Mouse (Mus musculus): Measurements from ENCODE around the gene Tcf15. TPM values are rescaled to one million over a fixed set of nuclear protein-coding genes. Genes with fewer than 3 reads are reported as not detected.

The Tcf15 gene
- total RNA-seq (2021) = 10 to 100 TPM; 26.7 to 32.1 TPM
- 21.2 and 25.9 TPM in 2 replicates for polyA plus RNA-seq (2012; rRNA removed)
- long read RNA-seq, transcript Tcf15-201 (2 exons, 980 nt) = major isoform, 42 of 45 reads
- long read RNA-seq, partial matches to known transcripts = 2 of 45 reads
- long read RNA-seq, other reads (novel, unspliced or antisense) = 1 of 45 reads

DNA sequence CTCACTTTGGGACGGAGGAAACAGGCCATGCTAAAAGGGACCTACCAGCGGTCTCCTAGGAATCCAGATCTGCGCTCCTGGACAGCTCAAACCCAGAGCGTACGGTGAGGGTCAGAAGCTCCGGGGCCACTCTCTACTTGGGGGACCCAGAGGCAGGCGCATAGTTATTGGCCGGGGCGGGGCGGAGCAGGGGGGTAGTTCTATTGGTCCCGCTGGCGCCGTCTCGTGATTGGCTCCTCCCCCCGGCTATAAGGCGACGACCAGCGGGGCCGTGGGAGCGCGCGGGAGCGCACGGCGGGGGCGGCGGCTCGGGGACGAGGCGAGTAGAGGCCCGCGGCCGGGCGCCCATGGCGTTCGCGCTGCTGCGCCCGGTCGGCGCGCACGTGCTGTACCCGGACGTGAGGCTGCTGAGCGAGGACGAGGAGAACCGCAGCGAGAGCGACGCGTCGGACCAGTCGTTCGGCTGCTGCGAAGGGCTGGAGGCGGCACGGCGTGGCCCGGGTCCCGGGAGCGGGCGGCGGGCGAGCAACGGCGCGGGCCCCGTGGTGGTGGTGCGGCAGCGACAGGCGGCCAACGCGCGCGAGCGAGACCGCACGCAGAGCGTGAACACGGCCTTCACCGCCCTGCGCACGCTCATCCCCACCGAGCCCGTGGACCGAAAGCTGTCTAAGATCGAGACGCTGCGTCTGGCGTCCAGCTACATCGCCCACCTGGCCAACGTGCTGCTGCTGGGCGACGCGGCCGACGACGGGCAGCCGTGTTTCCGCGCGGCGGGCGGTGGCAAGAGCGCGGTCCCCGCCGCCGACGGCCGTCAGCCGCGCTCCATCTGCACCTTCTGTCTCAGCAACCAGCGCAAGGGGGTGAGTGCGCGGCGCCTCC, at the start of gene Tcf15:
Gene Tcf15, plus strand, starts transcription at position 283 of the 879 bp plus-strand sequence.
- Histone ChIP-seq H3K4me3 (peak within 1 kb of the TSS; percentile 67), H3K79me2 (replicated peaks; ENCODE audit: control insufficient read depth, insufficient read depth, low read length) (peaks cover 6% of the 10 kb centered on the region), H3K27ac (peak within 1 kb of the TSS; percentile 88), H3K4me1 (ENCODE audit: control insufficient read depth, insufficient read depth, low read length) (no peaks in the 10 kb centered on the region), H3K36me3 (ENCODE audit: control insufficient read depth, insufficient read depth, low read length) (peaks cover under 1% of the 10 kb centered on the region; the same call in 1 of the 2 replicates), H3K27me3 (ENCODE audit: control insufficient read depth, insufficient read depth, low read length) (peaks cover 5% of the 10 kb centered on the region), H3K9ac (ENCODE audit: low read depth, low read length) (peak within 1 kb of the TSS; percentile 99)
- DNase-seq = peak; percentile 87 to 89
- peak; percentile 95 for TF ChIP-seq POLR2A (IDR thresholded peaks at IDR 0.05; ENCODE audit: insufficient read depth, low read depth, low read length)
- no peak for TF ChIP-seq CTCF (IDR thresholded peaks at IDR 0.05)
- no peak for TF ChIP-seq EP300 (IDR thresholded peaks at IDR 0.05; ENCODE audit: insufficient read depth, low read depth, low read length)
- intact Hi-C loops (cut with DNase I) = loop anchor here (2.0 kb wide), 3 partner anchors 31 to 53 kb away; no protein-coding TSS in a partner anchor
- WGBS = 1% methylated on average over 118 of the region's 118 CpGs

DNA sequence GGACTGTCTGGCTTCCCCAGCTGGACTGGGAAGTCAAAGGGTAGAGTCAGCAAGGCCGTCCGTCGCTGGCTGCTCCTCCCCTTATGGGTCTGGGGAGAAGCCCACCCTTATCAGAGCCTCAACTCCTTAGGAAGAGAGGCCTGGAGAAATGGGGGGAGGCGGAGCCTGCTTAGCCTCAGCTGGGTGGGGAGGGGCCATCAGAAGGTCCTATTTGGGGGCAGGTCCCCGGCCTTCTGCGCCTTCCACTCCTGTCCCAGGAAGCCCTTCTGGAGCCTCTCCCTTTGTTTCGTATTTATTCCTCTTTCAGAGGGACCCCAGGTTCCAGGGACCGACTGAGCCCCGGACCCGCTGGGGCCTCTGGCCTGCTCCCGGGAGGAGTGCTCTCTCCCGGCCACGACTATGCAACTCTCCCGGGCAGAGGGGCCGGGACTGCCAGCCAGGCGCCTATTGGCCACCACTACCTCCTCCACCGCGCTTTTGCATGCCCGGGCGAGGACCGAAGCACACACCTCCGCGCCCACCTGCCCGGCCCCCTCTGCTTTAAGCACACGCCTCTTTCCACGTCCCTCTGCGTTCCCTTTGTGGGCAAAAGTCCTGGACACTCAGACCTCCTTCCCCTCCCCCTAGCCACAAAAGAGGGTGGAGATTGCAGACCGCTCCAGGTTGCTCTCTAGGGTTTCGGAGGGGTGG, 48.4 kb upstream of the Tcf15 start:
- Histone ChIP-seq H3K4me1 (ENCODE audit: control insufficient read depth, insufficient read depth, low read length) (no peaks in the 10 kb centered on the region), H3K79me2 (replicated peaks; ENCODE audit: control insufficient read depth, insufficient read depth, low read length) (no peaks in the 10 kb centered on the region), H3K27me3 (ENCODE audit: control insufficient read depth, insufficient read depth, low read length) (peaks cover 16% of the 10 kb centered on the region), H3K27ac (no peak overlapping the region), H3K4me3 (no peak overlapping the region), H3K36me3 (ENCODE audit: control insufficient read depth, insufficient read depth, low read length) (no peaks in the 10 kb centered on the region), H3K9ac (ENCODE audit: low read depth, low read length) (no peak overlapping the region)
- TF ChIP-seq EP300 (IDR thresholded peaks at IDR 0.05; ENCODE audit: insufficient read depth, low read depth, low read length) (no peak), CTCF (IDR thresholded peaks at IDR 0.05) (no peak), POLR2A (IDR thresholded peaks at IDR 0.05; ENCODE audit: insufficient read depth, low read depth, low read length) (no peak)
- WGBS = 14% methylated on average over 29 of the region's 29 CpGs
- intact Hi-C loops (cut with DNase I) = no loop called here
- no peak for DNase-seq

DNA sequence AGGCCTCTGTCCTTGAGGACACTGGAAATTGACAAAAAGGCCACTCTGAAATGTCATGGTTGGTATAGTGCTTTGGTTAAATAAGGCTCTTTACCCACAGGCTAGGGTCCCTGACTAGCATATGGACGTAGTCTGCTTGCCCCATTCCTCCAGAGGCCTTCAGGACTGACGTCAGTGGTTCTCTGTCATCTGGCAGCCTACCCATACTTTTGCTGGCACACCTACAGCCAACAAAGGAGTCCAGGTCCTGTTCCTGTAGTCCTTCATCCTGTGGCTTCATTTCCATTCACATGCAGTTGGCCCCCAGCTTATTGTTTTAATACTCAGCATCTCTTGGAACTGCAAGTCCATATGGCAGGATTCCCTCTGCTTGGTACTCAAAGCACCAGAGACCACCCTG, 46.4 kb upstream of the Tcf15 start:
- no peaks in the 10 kb centered on the region for H3K36me3 ChIP-seq (ENCODE audit: control insufficient read depth, insufficient read depth, low read length)
- H3K27ac ChIP-seq = no peak overlapping the region
- no peaks in the 10 kb centered on the region for H3K4me1 ChIP-seq (ENCODE audit: control insufficient read depth, insufficient read depth, low read length)
- intact Hi-C loops (cut with DNase I) = no loop called here
- DNase-seq = no peak
- H3K27me3 ChIP-seq (ENCODE audit: control insufficient read depth, insufficient read depth, low read length) = peaks cover 16% of the 10 kb centered on the region
- no peak overlapping the region for H3K4me3 ChIP-seq
- no peaks in the 10 kb centered on the region for H3K79me2 ChIP-seq (replicated peaks; ENCODE audit: control insufficient read depth, insufficient read depth, low read length)
- 69% methylated on average over 2 of the region's 2 CpGs for WGBS
- no peak overlapping the region for H3K9ac ChIP-seq (ENCODE audit: low read depth, low read length)
- TF ChIP-seq EP300 (IDR thresholded peaks at IDR 0.05; ENCODE audit: insufficient read depth, low read depth, low read length) (no peak), CTCF (IDR thresholded peaks at IDR 0.05) (no peak), POLR2A (IDR thresholded peaks at IDR 0.05; ENCODE audit: insufficient read depth, low read depth, low read length) (no peak)

DNA sequence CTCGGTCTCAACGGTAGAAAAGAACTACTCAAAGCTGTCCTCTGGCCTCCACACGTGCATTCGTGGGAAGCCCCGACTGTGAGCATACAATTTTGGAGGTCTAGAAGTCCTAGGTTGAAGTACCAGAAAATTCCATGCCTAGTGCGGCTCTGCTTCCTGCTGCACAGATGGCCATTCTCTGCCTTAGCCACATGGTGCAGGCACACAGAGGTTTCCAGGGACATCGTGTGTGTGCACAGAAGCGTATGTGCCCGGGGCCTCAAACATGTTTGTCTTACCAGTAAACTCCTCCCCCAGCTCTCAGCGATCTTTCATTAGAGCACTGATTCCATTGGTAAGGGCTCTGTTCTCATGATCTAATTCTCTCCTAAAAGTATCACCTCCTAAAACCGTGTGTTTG, 45.4 kb upstream of the Tcf15 start:
- Histone ChIP-seq H3K36me3 (ENCODE audit: control insufficient read depth, insufficient read depth, low read length) (no peaks in the 10 kb centered on the region), H3K9ac (ENCODE audit: low read depth, low read length) (no peak overlapping the region), H3K27me3 (ENCODE audit: control insufficient read depth, insufficient read depth, low read length) (peaks cover 14% of the 10 kb centered on the region), H3K4me3 (no peak overlapping the region), H3K79me2 (replicated peaks; ENCODE audit: control insufficient read depth, insufficient read depth, low read length) (no peaks in the 10 kb centered on the region), H3K27ac (no peak overlapping the region), H3K4me1 (ENCODE audit: control insufficient read depth, insufficient read depth, low read length) (no peaks in the 10 kb centered on the region)
- DNase-seq = no peak
- 75% methylated on average over 11 of the region's 11 CpGs for WGBS
- intact Hi-C loops (cut with DNase I) = no loop called here
- TF ChIP-seq EP300 (IDR thresholded peaks at IDR 0.05; ENCODE audit: insufficient read depth, low read depth, low read length) (no peak), POLR2A (IDR thresholded peaks at IDR 0.05; ENCODE audit: insufficient read depth, low read depth, low read length) (no peak), CTCF (IDR thresholded peaks at IDR 0.05) (no peak)

DNA sequence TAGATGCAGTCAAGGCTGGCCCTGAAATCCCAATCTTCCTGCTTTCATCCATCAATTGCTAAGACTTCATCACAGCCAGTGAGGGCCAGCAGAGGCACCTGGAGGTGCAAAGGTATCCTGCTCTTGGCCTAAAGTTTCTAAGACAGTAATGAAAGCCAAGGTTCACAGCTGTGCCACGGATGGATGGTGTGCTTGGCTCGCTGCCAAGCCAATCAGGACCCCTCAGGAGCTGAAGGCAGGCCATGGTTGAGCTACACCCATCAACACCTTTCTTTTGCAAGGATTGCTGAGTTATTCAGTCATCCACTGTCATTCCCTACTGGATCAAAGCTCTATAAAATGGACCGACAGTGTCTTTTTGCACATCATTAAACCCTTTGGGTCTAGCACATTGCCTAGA, 43.8 kb upstream of the Tcf15 start:
- intact Hi-C loops (cut with DNase I) = no loop called here
- 43% methylated on average over 3 of the region's 3 CpGs for WGBS
- Histone ChIP-seq H3K27ac (no peak overlapping the region), H3K79me2 (replicated peaks; ENCODE audit: control insufficient read depth, insufficient read depth, low read length) (no peaks in the 10 kb centered on the region), H3K9ac (ENCODE audit: low read depth, low read length) (no peak overlapping the region), H3K4me3 (no peak overlapping the region), H3K27me3 (ENCODE audit: control insufficient read depth, insufficient read depth, low read length) (peaks cover 4% of the 10 kb centered on the region), H3K36me3 (ENCODE audit: control insufficient read depth, insufficient read depth, low read length) (no peaks in the 10 kb centered on the region), H3K4me1 (ENCODE audit: control insufficient read depth, insufficient read depth, low read length) (no peaks in the 10 kb centered on the region; the same call in 1 of the 2 replicates)
- no peak for TF ChIP-seq CTCF (IDR thresholded peaks at IDR 0.05)
- DNase-seq = no peak

All from heart, adult 2 months (tissue).